Mouse (Mus musculus): ENCODE data around the gene Rffl.

Gene Rffl

GRCm38 (mm10) chr11:82874924-82875323, 3.9 kb upstream of the Rffl start:
- no peak for DNase-seq (ENCODE audit: low spot score)

DNA sequence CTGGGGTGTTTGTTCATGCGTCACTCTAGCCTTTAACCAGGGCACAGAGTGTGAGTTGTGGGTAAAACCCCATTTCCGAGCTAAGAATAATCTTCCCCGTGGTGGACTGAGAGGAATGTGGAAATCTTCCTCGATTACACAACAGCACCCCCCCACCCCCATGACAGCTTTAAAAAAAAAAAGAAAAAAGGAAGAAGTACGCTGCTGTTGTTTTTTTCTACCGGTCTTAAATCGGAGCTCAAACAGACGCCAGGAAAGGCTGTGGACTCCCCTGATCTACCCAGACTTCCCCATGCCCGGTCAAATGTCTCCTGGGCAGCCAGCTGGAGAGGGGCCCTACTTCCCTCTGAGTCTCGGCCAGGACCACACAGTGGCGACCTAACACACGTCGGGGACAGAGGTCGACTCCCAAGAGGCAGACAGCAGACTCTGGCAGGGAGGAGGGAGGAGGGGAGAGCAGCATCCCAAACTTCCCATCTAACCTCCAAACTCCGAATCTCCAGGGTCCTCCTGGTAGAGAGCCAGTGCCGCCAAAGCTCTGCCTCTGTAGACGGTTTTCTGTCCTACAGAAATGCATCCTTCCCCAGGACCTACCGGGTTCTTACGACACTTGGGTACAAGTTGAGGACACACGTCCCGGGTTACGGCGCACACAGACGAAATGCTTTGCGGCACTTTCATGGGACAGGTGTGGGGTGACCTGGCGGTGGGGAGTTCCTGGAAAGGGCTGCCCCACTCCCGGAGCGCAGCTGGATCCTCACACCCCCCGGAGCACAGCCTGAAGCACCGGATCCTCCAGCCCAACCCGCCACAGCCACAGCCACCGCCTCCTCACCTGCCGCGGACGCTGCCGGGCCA, 608 bp downstream of the Rffl start:
- peak; percentile 65 for DNase-seq (ENCODE audit: low spot score)

GRCm38 (mm10) chr11:82869506-82870172, 1.4 kb downstream of the Rffl start:
- DNase-seq (ENCODE audit: low spot score), result no peak

DNA sequence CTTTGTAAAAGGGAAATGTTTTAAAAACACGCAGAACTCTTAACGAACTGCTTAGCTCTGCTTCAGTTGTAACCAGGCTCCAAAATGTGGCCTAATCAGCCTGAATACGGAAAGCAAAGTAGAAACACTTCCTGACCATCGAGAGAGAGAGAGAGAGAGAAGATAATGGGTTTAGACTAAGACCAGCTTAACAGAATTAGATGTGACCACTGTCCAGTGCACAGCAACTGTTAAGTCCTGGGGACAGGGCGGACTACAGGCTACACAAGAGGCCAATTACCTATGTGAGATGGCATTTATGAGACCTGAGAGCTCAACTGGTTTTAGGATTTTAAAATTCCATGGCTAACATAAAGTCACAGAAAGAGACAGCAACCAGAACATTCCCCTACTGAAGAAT, 3.1 kb downstream of the Rffl start:
- no peak for DNase-seq (ENCODE audit: low spot score)

DNA sequence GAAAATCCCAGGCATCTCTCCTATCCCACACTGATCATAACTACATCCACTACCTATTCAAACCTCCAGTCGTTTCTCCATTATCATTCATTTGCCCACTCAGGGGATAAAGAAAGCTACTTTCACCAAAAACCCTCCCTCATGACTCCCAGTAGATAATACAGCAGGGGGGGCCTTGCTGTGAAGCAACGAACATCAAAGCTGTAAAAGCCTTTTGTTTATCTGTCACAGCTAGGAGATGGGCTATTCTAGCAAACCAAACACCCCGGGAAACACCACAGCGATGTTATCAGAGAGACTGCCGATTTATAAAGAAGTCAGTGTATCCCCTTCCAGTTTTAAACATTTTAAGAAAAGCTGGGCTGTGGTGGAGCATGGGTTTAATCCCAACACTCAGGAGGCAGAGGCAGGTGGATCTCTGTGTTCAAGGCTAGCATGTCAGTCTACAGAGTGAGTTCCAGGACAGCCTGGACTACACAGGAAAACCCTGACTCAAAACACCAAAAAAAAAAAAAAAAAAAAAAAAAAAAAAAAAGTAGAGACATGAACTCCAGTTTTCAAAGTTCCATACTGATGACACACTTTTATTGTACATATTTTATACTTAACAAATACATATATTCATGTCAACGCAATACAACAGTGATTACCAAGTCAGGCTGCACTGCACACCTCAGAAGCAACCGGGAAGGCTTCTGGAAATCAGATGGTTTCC, 4.0 kb downstream of the Rffl start:
- no peak for DNase-seq (ENCODE audit: low spot score)

GRCm38 (mm10) chr11:82865957-82866356, 5.1 kb downstream of the Rffl start:
- DNase-seq (ENCODE audit: low spot score), result no peak

GRCm38 (mm10) chr11:82863488-82863931, 7.5 kb downstream of the Rffl start:
- no peak for DNase-seq (ENCODE audit: low spot score)

GRCm38 (mm10) chr11:82863059-82863458, 8.0 kb downstream of the Rffl start:
- DNase-seq (ENCODE audit: low spot score), result no peak

GRCm38 (mm10) chr11:82862638-82863037, 8.4 kb downstream of the Rffl start:
- no peak for DNase-seq (ENCODE audit: low spot score)

DNA sequence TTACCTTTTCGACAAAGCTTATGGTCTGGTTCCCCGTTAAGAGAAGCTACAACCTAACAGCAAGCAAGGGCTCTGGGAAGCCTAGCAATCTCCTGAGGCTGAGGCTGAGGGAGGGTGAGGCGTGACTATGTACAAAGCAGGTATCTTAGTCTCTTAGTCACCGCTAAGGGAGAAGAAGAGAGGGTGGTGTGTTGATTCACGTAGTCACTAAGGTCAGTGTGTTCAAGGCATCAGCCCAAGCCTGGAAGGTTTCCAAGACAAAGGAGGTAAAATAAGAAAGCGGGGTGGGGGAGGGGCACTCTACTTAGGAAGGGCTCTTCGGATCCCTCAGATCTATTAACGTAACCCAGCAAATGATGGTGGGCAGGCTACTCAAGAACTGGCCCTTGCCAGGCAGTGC, 9.5 kb downstream of the Rffl start:
- no peak for DNase-seq (ENCODE audit: low spot score)

DNA sequence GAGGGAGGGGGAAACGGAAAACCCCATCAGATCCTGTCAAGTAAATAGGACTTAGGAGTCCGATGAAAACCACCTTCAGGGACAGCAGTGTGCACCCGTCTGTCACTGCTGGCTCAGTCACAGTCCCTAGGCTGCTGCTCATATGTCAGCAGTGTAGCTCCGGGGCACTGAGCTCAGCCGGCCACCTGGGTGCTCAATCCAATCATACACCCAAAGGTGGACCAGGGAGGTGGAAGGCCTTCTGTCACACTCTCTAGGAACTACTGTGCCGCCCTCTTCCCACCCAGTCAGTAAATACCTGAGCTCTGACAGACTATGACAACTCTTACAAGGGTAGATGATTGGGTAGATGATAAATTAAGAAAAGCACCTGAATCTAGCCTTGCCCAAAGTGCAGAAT, 10.3 kb downstream of the Rffl start:
- DNase-seq (ENCODE audit: low spot score), result no peak

- DNase-seq (ENCODE audit: low spot score), result no peak
Measured at GRCm38 (mm10) chr11:82857307-82857848, 13.6 kb downstream of the Rffl start.

DNA sequence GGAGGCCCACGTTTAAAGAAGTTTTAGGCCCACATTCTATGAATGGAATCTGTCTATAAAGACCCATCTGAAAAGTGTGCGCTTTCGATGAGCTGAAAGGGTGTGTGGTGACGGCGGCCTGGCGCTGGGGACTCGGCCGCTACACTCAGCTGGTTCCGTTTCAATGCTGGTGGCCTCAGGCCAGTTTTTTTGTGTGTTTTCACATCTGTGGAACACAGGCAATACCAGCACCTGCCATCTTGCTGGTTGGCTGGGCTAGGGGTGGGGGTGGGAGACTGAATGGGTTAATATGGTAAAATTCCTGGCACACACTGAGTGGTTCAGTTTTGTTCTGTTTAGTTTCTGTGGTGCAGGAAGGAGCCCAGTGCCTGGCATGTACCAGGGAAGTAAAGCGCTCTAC, 15.0 kb downstream of the Rffl start:
- DNase-seq (ENCODE audit: low spot score), result no peak

- DNase-seq (ENCODE audit: low spot score), result peak; percentile 58
Measured at GRCm38 (mm10) chr11:82855327-82855973, 15.6 kb downstream of the Rffl start.

DNA sequence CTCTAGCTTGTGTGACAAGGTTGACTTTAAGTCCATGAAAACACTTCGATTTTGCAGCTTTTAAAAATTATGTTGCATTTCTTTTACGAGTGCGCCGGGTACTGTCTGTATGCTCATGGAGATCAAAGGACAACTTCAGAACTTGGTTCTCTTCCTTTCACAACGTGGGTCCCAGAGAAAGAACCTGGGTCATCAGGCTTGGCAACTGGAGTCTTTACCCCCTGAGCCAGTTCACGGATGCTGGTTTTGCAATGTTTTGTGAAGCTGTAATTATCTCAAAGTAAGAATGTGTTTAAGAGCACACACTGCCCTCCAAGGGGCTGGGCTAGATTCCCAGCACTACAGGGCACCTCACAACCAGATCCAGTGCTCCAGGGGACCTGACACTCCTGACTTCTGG, 16.9 kb downstream of the Rffl start:
- no peak for DNase-seq (ENCODE audit: low spot score)

- no peak for DNase-seq (ENCODE audit: low spot score)
Measured at GRCm38 (mm10) chr11:82852958-82853357, 18.1 kb downstream of the Rffl start.

DNA sequence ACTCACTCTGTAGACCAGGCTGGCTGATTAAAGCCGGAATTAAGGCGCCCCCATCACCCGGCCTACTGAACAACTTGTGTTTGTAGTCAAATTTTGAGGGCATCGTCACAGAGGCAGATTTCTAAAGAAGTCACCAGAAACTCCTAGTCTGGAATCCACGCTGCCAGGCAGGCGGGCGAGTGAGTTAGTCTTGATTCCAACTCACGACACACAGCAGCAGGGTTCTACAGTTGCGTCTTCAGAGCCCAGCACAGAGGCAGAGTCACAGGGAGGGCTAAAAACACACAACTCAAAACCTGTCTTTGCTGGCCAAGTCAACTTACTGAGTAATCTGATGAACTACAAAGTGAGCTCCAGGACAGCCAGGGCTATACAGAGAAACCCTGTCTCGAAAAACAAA, 18.5 kb downstream of the Rffl start:
- no peak for DNase-seq (ENCODE audit: low spot score)

- DNase-seq (ENCODE audit: low spot score), result no peak
Measured at GRCm38 (mm10) chr11:82852115-82852514, 18.9 kb downstream of the Rffl start.

GRCm38 (mm10) chr11:82850259-82850658, 20.8 kb downstream of the Rffl start:
- DNase-seq (ENCODE audit: low spot score), result no peak

GRCm38 (mm10) chr11:82847571-82848000, 23.4 kb downstream of the Rffl start:
- peak; percentile 94 for DNase-seq (ENCODE audit: low spot score)

DNA sequence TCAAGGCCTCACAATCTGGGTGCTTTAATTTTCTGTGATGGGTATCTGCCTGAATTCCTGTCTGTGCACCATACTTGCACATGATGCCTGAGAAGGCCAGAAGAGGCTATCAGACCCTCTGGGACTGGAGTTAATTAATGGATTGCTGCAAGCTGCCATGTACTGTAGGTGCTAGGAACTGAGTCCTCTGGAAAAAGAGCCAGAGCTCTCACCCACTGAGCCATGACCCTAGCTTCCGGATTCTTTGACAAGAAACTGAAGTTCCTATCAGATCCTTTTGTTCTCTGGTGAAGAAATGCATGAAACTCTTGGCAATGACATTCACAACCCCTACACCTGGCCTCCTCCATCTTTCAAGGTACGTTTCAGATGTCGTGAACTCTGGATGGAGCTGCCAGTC, 24.1 kb downstream of the Rffl start:
- no peak for DNase-seq (ENCODE audit: low spot score)

DNA sequence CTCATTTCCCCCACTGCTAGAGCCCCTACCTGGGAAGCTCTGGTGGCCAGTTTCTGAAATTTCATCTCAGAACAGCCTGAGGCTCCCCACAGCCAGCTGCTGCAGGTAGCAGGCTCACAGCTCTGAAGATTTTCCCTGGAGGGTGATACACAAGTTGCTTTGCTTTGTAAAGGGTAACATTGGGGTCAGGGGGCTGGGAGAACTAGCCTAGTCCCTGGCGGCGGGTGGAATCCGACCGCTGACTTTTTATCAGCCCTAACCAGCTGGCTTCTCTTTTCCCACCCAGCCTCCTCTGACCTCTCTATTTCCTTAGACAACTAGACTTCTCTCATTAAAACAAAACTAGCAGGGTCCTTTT, 25.0 kb downstream of the Rffl start:
- DNase-seq (ENCODE audit: low spot score), result peak; percentile 82
